Mouse (Mus musculus) ES-E14 (cell line): ENCODE results near the gene Ttll5. TPM values are rescaled to one million over a fixed set of nuclear protein-coding genes. Genes with fewer than 3 reads are reported as not detected.

Experiments used
- DNase-seq: peaks from one replicate; pipeline ENCODE4 v3.0.0-alpha.2; 2013; ENCODE audit warnings: low read depth, low spot score
- H3K27ac ChIP-seq: 2 replicates; pipeline ENCODE4 v1.5.1; 2012; ENCODE audit warnings: low read depth, mild to moderate bottlenecking, low read length, moderate library complexity, mixed read lengths; ENCODE audit not compliant: poor library complexity, insufficient read depth, severe bottlenecking
- H3K36me3 ChIP-seq: 2 replicates; pipeline ENCODE4 v1.6.1; 2012; ENCODE audit warnings: mild to moderate bottlenecking, low read length, moderate library complexity, mixed read lengths; ENCODE audit not compliant: control insufficient read depth, poor library complexity, insufficient read depth, severe bottlenecking
- H3K4me1 ChIP-seq, 2 experiments: fragments of 150-350 bp in 1 of 2; sonication (generic) in 1 of 2; 2 replicates each; pipeline ENCODE4 v1.6.1; 2012; ENCODE audit warnings: low read length in 2 of 2, mild to moderate bottlenecking in 1 of 2, mixed read lengths in 1 of 2; ENCODE audit not compliant: control insufficient read depth in 2 of 2, insufficient read depth in 2 of 2, poor library complexity in 1 of 2
- H3K4me3 ChIP-seq, 2 experiments: fragments of 150-350 bp in 1 of 2; sonication (generic) in 1 of 2; 2 replicates each; pipeline ENCODE4 v1.5.1; 2012; ENCODE audit warnings: low read length in 2 of 2, low read depth in 1 of 2, mild to moderate bottlenecking in 1 of 2, mixed read lengths in 1 of 2; ENCODE audit not compliant: insufficient read depth in 1 of 2, poor library complexity in 1 of 2, severe bottlenecking in 1 of 2
- H3K9ac ChIP-seq: 2 replicates; pipeline ENCODE4 v1.6.1; 2012; ENCODE audit warnings: low read depth, mild to moderate bottlenecking, low read length, mixed read lengths; ENCODE audit not compliant: poor library complexity, insufficient read depth, severe bottlenecking
- H3K9me3 ChIP-seq: fragments of 150-350 bp; sonication (generic); 2 replicates; pipeline ENCODE4 v1.6.1; 2012; ENCODE audit warnings: low read depth, mild to moderate bottlenecking, low read length; ENCODE audit not compliant: control insufficient read depth, insufficient read depth
- CHD2 ChIP-seq: IDR thresholded peaks from 2 replicates; pipeline ENCODE4 v1.6.1; 2014; ENCODE audit warnings: mild to moderate bottlenecking, low read depth, low read length, inconsistent platforms
- HCFC1 ChIP-seq: IDR thresholded peaks from 2 replicates; pipeline ENCODE4 v1.6.1; 2012; ENCODE audit warnings: low read length, inconsistent platforms, borderline replicate concordance; ENCODE audit not compliant: insufficient read depth
- MAFK ChIP-seq: IDR thresholded peaks from 2 replicates; pipeline ENCODE4 v1.6.1; 2014; ENCODE audit warnings: mild to moderate bottlenecking, low read depth, low read length, inconsistent platforms; ENCODE audit not compliant: insufficient read depth
- ZC3H11A ChIP-seq: IDR thresholded peaks from 2 replicates; pipeline ENCODE4 v1.6.1; 2012; ENCODE audit warnings: low read depth, mild to moderate bottlenecking, inconsistent platforms, low read length, borderline replicate concordance
- ZNF384 ChIP-seq: IDR thresholded peaks from 2 replicates; pipeline ENCODE4 v1.6.1; 2012; ENCODE audit warnings: low read depth, low read length, inconsistent platforms
- in situ Hi-C, 2 experiments: fragments of 600-800 bp; cut with MboI; formaldehyde crosslinking; loops; one replicate each; pipeline ENCODE4 v1.15.1; 2025; ENCODE audit warnings: low sequenced_read_pairs in 2 of 2, inconsistent platforms in 1 of 2; ENCODE audit not compliant: unreplicated experiment in 2 of 2
- total RNA-seq: library from RNA; depleted of rRNA; stranded (reverse); fragments of 300-350 nt; gene quantifications from 2 replicates; pipeline ENCODE4 v1.2.3, GENCODE M21; 2012

The Ttll5 gene
- total RNA-seq, 1 experiment, result 18.6 TPM

DNA sequence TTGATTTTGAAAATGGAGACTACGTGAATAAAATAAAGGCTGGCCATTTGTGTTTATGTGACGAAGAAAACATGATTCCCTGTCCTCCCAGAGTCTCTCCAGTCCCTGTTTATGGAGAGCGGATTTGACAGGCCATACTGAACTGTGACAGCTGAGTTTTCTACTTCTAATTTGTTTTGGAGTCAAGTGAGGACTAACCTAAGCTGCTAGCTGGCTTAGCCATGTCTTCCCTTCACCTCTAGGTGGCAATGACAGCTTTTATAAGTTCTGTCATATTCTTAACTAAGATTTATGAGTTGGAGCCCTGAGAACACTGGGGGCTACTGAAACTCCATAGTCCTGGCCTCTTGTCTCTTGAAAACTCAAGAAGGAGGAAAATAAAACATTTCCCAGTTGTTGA is 41.1 kb downstream of the Ttll5 start:
- TF ChIP-seq MAFK, result no peak
- no peak for TF ChIP-seq HCFC1
- no peak for TF ChIP-seq ZC3H11A
- no peak for TF ChIP-seq ZNF384
- TF ChIP-seq CHD2, result no peak
- no peak overlapping the region for H3K4me3 ChIP-seq
- no peaks in the 10 kb centered on the region for H3K9me3 ChIP-seq
- no peaks in the 10 kb centered on the region for H3K4me1 ChIP-seq
- in situ Hi-C loops, result no loop called here
- no peak overlapping the region for H3K27ac ChIP-seq
- no peak for DNase-seq
- H3K36me3 ChIP-seq, result no peaks in the 10 kb centered on the region; the same call in none of the 2 replicates
- no peak overlapping the region for H3K9ac ChIP-seq

- no peaks in the 10 kb centered on the region for H3K4me1 ChIP-seq
- DNase-seq, result no peak
- no peak overlapping the region for H3K4me3 ChIP-seq
- TF ChIP-seq MAFK (no peak), HCFC1 (no peak), ZNF384 (no peak), CHD2 (no peak), ZC3H11A (no peak)
- no peaks in the 10 kb centered on the region; the same call in none of the 2 replicates for H3K36me3 ChIP-seq
- H3K9ac ChIP-seq, result no peak overlapping the region
- no peak overlapping the region for H3K27ac ChIP-seq
- in situ Hi-C loops, result no loop called here
- no peaks in the 10 kb centered on the region for H3K9me3 ChIP-seq
Observed at GRCm38 (mm10) chr12:85866624-85867023, 42.2 kb downstream of the Ttll5 start.

- TF ChIP-seq ZNF384, result no peak
- no peak for TF ChIP-seq CHD2
- no peak for TF ChIP-seq ZC3H11A
- no peak for TF ChIP-seq MAFK
- no peak for TF ChIP-seq HCFC1
- Histone ChIP-seq H3K36me3 (no peaks in the 10 kb centered on the region; the same call in none of the 2 replicates), H3K4me3 (no peak overlapping the region), H3K9ac (no peak overlapping the region), H3K9me3 (no peaks in the 10 kb centered on the region), H3K27ac (no peak overlapping the region), H3K4me1 (no peaks in the 10 kb centered on the region)
- in situ Hi-C loops, result no loop called here
- no peak for DNase-seq
Observed at GRCm38 (mm10) chr12:85867125-85867524, 42.7 kb downstream of the Ttll5 start.

DNA sequence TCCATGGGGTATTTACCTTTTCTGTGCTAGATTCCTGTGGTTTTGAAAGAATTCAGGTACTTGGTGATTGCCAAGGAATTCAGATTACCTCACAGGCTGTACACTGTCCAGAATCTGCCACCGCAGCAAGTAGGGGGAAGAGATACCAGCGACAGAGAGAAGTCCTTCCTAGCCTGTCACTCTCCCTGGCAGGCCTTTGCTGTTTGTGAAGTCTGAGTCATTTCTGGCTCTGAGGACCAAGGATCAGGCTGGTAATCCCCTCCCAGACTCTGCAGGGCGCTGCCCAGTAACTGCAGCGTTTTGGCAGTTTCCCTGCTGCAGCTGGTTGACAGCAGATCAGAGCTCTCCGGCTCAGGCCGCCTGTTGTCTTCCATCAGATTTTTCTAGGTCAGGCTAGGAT is 45.0 kb downstream of the Ttll5 start:
- H3K9me3 ChIP-seq, result no peaks in the 10 kb centered on the region
- H3K4me1 ChIP-seq, result no peaks in the 10 kb centered on the region
- no peaks in the 10 kb centered on the region; the same call in 1 of the 2 replicates for H3K36me3 ChIP-seq
- no peak overlapping the region for H3K27ac ChIP-seq
- no peak overlapping the region for H3K4me3 ChIP-seq
- no peak for TF ChIP-seq CHD2
- TF ChIP-seq MAFK, result no peak
- TF ChIP-seq HCFC1, result no peak
- TF ChIP-seq ZNF384, result no peak
- TF ChIP-seq ZC3H11A, result no peak
- no peak for DNase-seq
- in situ Hi-C loops, result no loop called here
- no peak overlapping the region for H3K9ac ChIP-seq
